Mouse (Mus musculus) cerebral cortex, adult 2 months (tissue): ENCODE results near the gene Fgf15.

ENCODE experiments used
- WGBS: fragments of 180-500 bp; shearing (Covaris S2); methylation state at CpG from one replicate; pipeline ENCODE4 v1.1.7; 2018; 5-methylcytosine and 5-hydroxymethylcytosine counted together

The Fgf15 gene

GRCm38 (mm10) chr7:144931778-144932177 is 35.4 kb downstream of the Fgf15 start:
- 20% methylated on average over 3 of the region's 3 CpGs for WGBS

- 69% methylated on average over 17 of the region's 18 CpGs for WGBS
Observed at GRCm38 (mm10) chr7:144932389-144932937, 36.1 kb downstream of the Fgf15 start.

GRCm38 (mm10) chr7:144933336-144933735 is 37.0 kb downstream of the Fgf15 start:
- 71% methylated on average over 3 of the region's 3 CpGs for WGBS

GRCm38 (mm10) chr7:144933796-144934195 is 37.5 kb downstream of the Fgf15 start:
- whole genome bisulfite sequencing: 79% methylated on average over 8 of the region's 8 CpGs

GRCm38 (mm10) chr7:144934901-144935300 is 38.6 kb downstream of the Fgf15 start:
- 70% methylated on average over 5 of the region's 5 CpGs for WGBS

- 38% methylated on average over 5 of the region's 5 CpGs for WGBS
Observed at GRCm38 (mm10) chr7:144935563-144935962, 39.2 kb downstream of the Fgf15 start.

GRCm38 (mm10) chr7:144936311-144936880 is 40.1 kb downstream of the Fgf15 start:
- 58% methylated on average over 4 of the region's 4 CpGs for WGBS

GRCm38 (mm10) chr7:144937490-144937889 is 41.2 kb downstream of the Fgf15 start:
- 2% methylated on average over 20 of the region's 20 CpGs for WGBS

- WGBS: 2% methylated on average over 39 of the region's 39 CpGs
Observed at GRCm38 (mm10) chr7:144937899-144938517, 41.7 kb downstream of the Fgf15 start.

GRCm38 (mm10) chr7:144938661-144939343 is 42.5 kb downstream of the Fgf15 start:
- 1% methylated on average over 32 of the region's 32 CpGs for WGBS

- under 1% methylated on average over 39 of the region's 45 CpGs for WGBS
Observed at GRCm38 (mm10) chr7:144939344-144940002, 43.1 kb downstream of the Fgf15 start, which contains the start of gene Ccnd1. Gene Ccnd1, minus strand, starts transcription at chr7:144939925.

GRCm38 (mm10) chr7:144940003-144940571 is 43.8 kb downstream of the Fgf15 start:
- 2% methylated on average over 22 of the region's 22 CpGs for WGBS

- 3% methylated on average over 11 of the region's 11 CpGs for WGBS
Observed at GRCm38 (mm10) chr7:144940585-144940984, 44.3 kb downstream of the Fgf15 start.

GRCm38 (mm10) chr7:144941242-144941831 is 45.0 kb downstream of the Fgf15 start:
- WGBS: under 1% methylated on average over 39 of the region's 39 CpGs

- under 1% methylated on average over 35 of the region's 35 CpGs for WGBS
Observed at GRCm38 (mm10) chr7:144942071-144942743, 45.9 kb downstream of the Fgf15 start.

- WGBS: 2% methylated on average over 20 of the region's 20 CpGs
Observed at GRCm38 (mm10) chr7:144942744-144943135, 46.4 kb downstream of the Fgf15 start.

- WGBS: under 1% methylated on average over 45 of the region's 45 CpGs
Observed at GRCm38 (mm10) chr7:144943254-144943653, 46.9 kb downstream of the Fgf15 start.
